In genomic region chr17:24164566-24165259, GRCm38 (mm10) we compare ENCODE assay signal across 12 mouse cellular contexts. TPM values are rescaled to one million over a fixed set of nuclear protein-coding genes. Genes with fewer than 3 reads are reported as not detected.
DNase-seq lines count a peak whose midpoint lies in the region; ATAC-seq and TF ChIP-seq lines count a peak whose summit lies in the region.
"Had no signal": no experiment of that assay in that cellular context is flagged by ENCODE, and none has a peak within 500 bp of the region (broad histone marks: within the 10 kb centered on the region; RNA-seq: fewer than 3 reads in every experiment).

No protein-coding gene starts in this region.

- DNase-seq in hindbrain, postnatal 0 days (ENCODE audit: low spot score): no peak
- DNase-seq in hindbrain, embryonic 11.5 days (ENCODE audit: low spot score): no peak
- no peak for DNase-seq in ES-E14 (ENCODE audit: low read depth, low spot score)
- peak; percentile 46 for DNase-seq in lung, postnatal 0 days (ENCODE audit: low spot score)
- no peak for DNase-seq in cerebellum, postnatal 4 days (ENCODE audit: low spot score in 2 of 2)
- no peak for DNase-seq in gastrocnemius, adult 18-20 months (ENCODE audit: low spot score)
- DNase-seq: adrenal gland, adult 2 months; cerebellum, postnatal 25 days; heart, postnatal 10 days had no signal

- no peak overlapping the region for H3K4me2 ChIP-seq in hindbrain, postnatal 0 days (ENCODE audit: low read depth, low read length)
- no peak overlapping the region for H3K4me2 ChIP-seq in hindbrain, embryonic 11.5 days (replicated peaks; ENCODE audit: low read depth, low read length)
- no peak overlapping the region for H3K4me2 ChIP-seq in lung, postnatal 0 days (replicated peaks; ENCODE audit: low read depth, low read length)
- H3K4me2 ChIP-seq: midbrain, embryonic 15.5 days had no signal

- in situ Hi-C loops in ES-E14 (cut with MboI; ENCODE audit: low sequenced_read_pairs in 2 of 2, unreplicated experiment in 2 of 2): no loop called here

- no peak overlapping the region for H3K9ac ChIP-seq in hindbrain, postnatal 0 days (replicated peaks; ENCODE audit: low read length)
- H3K9ac ChIP-seq in hindbrain, embryonic 11.5 days (ENCODE audit: low read depth, low read length): no peak overlapping the region
- no peak overlapping the region; the same call in 1 of the 2 replicates for H3K9ac ChIP-seq in ES-E14 (ENCODE audit: insufficient read depth, low read depth, low read length, poor library complexity, severe bottlenecking)
- no peak overlapping the region for H3K9ac ChIP-seq in lung, postnatal 0 days (replicated peaks; ENCODE audit: low read depth)
- H3K9ac ChIP-seq: midbrain, embryonic 15.5 days had no signal

- ATAC-seq in hindbrain, postnatal 0 days: no peak
- no peak for ATAC-seq in hindbrain, embryonic 11.5 days (ENCODE audit: low FRiP score)
- peak; percentile 10 for ATAC-seq in granulocyte monocyte progenitor cell, adult 5-6 weeks (replicated peaks; ENCODE audit: poor library complexity, severe bottlenecking)
- no peak for ATAC-seq in lung, postnatal 0 days
- no peak for ATAC-seq in inflammation-experienced regulatory T-cells, adult 6 months

- TF ChIP-seq CTCF in hindbrain, postnatal 0 days (IDR thresholded peaks at IDR 0.05; ENCODE audit: low read depth): peak; percentile 35; the same call in 1 of the 2 replicates
- peak; percentile 31 for TF ChIP-seq CTCF in lung, postnatal 0 days (IDR thresholded peaks at IDR 0.05)

- H3K4me3 ChIP-seq in hindbrain, postnatal 0 days (ENCODE audit: low read length): no peak overlapping the region
- no peak overlapping the region for H3K4me3 ChIP-seq in hindbrain, embryonic 11.5 days (ENCODE audit: low read depth, low read length)
- H3K4me3 ChIP-seq in ES-E14 (ENCODE audit: insufficient read depth in 1 of 2, low read depth in 1 of 2, low read length in 2 of 2, poor library complexity in 1 of 2, severe bottlenecking in 1 of 2): peak overlapping the region in 1 of 2 experiments; percentile 9; a peak in 1 of 4 replicates
- no peak overlapping the region for H3K4me3 ChIP-seq in lung, postnatal 0 days (ENCODE audit: low read depth, low read length)
- H3K4me3 ChIP-seq: midbrain, embryonic 15.5 days had no signal

- WGBS in hindbrain, postnatal 0 days: 85% methylated on average over 11 of the region's 11 CpGs
- WGBS in hindbrain, embryonic 11.5 days: 89% methylated on average over 10 of the region's 11 CpGs
- WGBS in lung, postnatal 0 days: 77% methylated on average over 9 of the region's 11 CpGs

- TF ChIP-seq EP300 in lung, postnatal 0 days (IDR thresholded peaks at IDR 0.05): no peak

- H3K36me3 ChIP-seq in hindbrain, postnatal 0 days (ENCODE audit: insufficient read depth, low read length): peaks cover 3% of the 10 kb centered on the region; the same call in 1 of the 2 replicates
- no peaks in the 10 kb centered on the region for H3K36me3 ChIP-seq in hindbrain, embryonic 11.5 days (ENCODE audit: control insufficient read depth, insufficient read depth, low read length)
- peaks cover 20% of the 10 kb centered on the region for H3K36me3 ChIP-seq in ES-E14 (ENCODE audit: control insufficient read depth, insufficient read depth, low read length, poor library complexity, severe bottlenecking)
- H3K36me3 ChIP-seq in lung, postnatal 0 days (ENCODE audit: insufficient read depth, low read length): no peaks in the 10 kb centered on the region

- no peak overlapping the region for H3K27ac ChIP-seq in hindbrain, postnatal 0 days
- no peak overlapping the region for H3K27ac ChIP-seq in hindbrain, embryonic 11.5 days (ENCODE audit: low read depth, low read length)
- peak overlapping the region; percentile 2; the same call in 1 of the 2 replicates for H3K27ac ChIP-seq in ES-E14 (ENCODE audit: insufficient read depth, low read depth, low read length, poor library complexity, severe bottlenecking)
- no peak overlapping the region for H3K27ac ChIP-seq in lung, postnatal 0 days (ENCODE audit: low read length)
- H3K27ac ChIP-seq: midbrain, embryonic 15.5 days had no signal

- peaks cover 14% of the 10 kb centered on the region for H3K4me1 ChIP-seq in hindbrain, postnatal 0 days (ENCODE audit: insufficient read depth, low read length)
- H3K4me1 ChIP-seq in hindbrain, embryonic 11.5 days (replicated peaks; ENCODE audit: control insufficient read depth, insufficient read depth, low read length): peaks cover 11% of the 10 kb centered on the region
- H3K4me1 ChIP-seq in ES-E14 (ENCODE audit: control insufficient read depth in 2 of 2, insufficient read depth in 2 of 2, low read length in 2 of 2, poor library complexity in 1 of 2): peaks cover 4 to 15% of the 10 kb centered on the region in 2 experiments; a peak in 2 of 4 replicates
- peaks cover 17% of the 10 kb centered on the region; the same call in 1 of the 2 replicates for H3K4me1 ChIP-seq in lung, postnatal 0 days (ENCODE audit: insufficient read depth, low read depth, low read length)

- H3K9me3 ChIP-seq in hindbrain, postnatal 0 days (ENCODE audit: low read length): no peaks in the 10 kb centered on the region
- H3K9me3 ChIP-seq in hindbrain, embryonic 11.5 days (ENCODE audit: control insufficient read depth, low read length): no peaks in the 10 kb centered on the region
- H3K9me3 ChIP-seq in ES-E14 (ENCODE audit: control insufficient read depth, insufficient read depth, low read depth, low read length): no peaks in the 10 kb centered on the region
- H3K9me3 ChIP-seq in lung, postnatal 0 days (ENCODE audit: low read length): no peaks in the 10 kb centered on the region
- H3K9me3 ChIP-seq: midbrain, embryonic 15.5 days had no signal

- no peaks in the 10 kb centered on the region for H3K27me3 ChIP-seq in hindbrain, postnatal 0 days (ENCODE audit: insufficient read depth, low read length)
- no peaks in the 10 kb centered on the region for H3K27me3 ChIP-seq in hindbrain, embryonic 11.5 days (ENCODE audit: control insufficient read depth, insufficient read depth, low read length)
- H3K27me3 ChIP-seq in lung, postnatal 0 days (replicated peaks; ENCODE audit: insufficient read depth, low read length): no peaks in the 10 kb centered on the region
- H3K27me3 ChIP-seq: midbrain, embryonic 15.5 days had no signal

RNA-seq across cellular contexts. Expression of gene Amdhd2, which starts 1.1 kb away (rescaled TPM):
- 42.0 and 53.0 TPM in 2 replicates for total RNA-seq in hindbrain, postnatal 0 days (2014; rRNA removed)
- 38.4 and 40.0 TPM in 2 replicates for polyA plus RNA-seq in hindbrain, postnatal 0 days (2015; fragmentation: Nextera tagmentation; extraction: Ambion mirVana)
- 31.1 and 33.1 TPM in 2 replicates for polyA plus RNA-seq in hindbrain, embryonic 11.5 days (2014; fragmentation: Nextera tagmentation; extraction: Ambion mirVana)
- total RNA-seq in ES-E14 (2012; rRNA removed): 28.5 and 35.3 TPM in 2 replicates
- 60.4 and 63.2 TPM in 2 replicates for total RNA-seq in granulocyte monocyte progenitor cell, adult 5-6 weeks (2014; fragmentation: Nextera tagmentation)
- 54.4 and 66.4 TPM in 2 replicates for total RNA-seq in granulocyte monocyte progenitor cell, adult 5-6 weeks (2017)
- 44.1 and 44.2 TPM in 2 replicates for polyA plus RNA-seq in lung, postnatal 0 days (2015; fragmentation: Nextera tagmentation; extraction: Ambion mirVana)
- polyA plus RNA-seq in inflammation-experienced regulatory T-cells, adult 6 months (2017; shearing (Covaris generic)): 10 to 100 TPM; 21.6 to 30.0 (median 29.7) TPM
- total RNA-seq in gastrocnemius, adult 18-20 months (2021): 1 to 10 TPM; 9.1 to 9.2 TPM

RNA-seq across cellular contexts. Expression of gene Atp6v0c, which starts 4.8 kb away (rescaled TPM):
- 780 and 854 TPM in 2 replicates for total RNA-seq in hindbrain, postnatal 0 days (2014; rRNA removed)
- polyA plus RNA-seq in hindbrain, postnatal 0 days (2015; fragmentation: Nextera tagmentation; extraction: Ambion mirVana): 2,172 and 2,275 TPM in 2 replicates
- polyA plus RNA-seq in hindbrain, embryonic 11.5 days (2014; fragmentation: Nextera tagmentation; extraction: Ambion mirVana): 499 and 514 TPM in 2 replicates
- 129 and 159 TPM in 2 replicates for total RNA-seq in ES-E14 (2012; rRNA removed)
- 422 and 477 TPM in 2 replicates for total RNA-seq in granulocyte monocyte progenitor cell, adult 5-6 weeks (2014; fragmentation: Nextera tagmentation)
- total RNA-seq in granulocyte monocyte progenitor cell, adult 5-6 weeks (2017): 134 and 143 TPM in 2 replicates
- polyA plus RNA-seq in lung, postnatal 0 days (2015; fragmentation: Nextera tagmentation; extraction: Ambion mirVana): 566 and 620 TPM in 2 replicates
- 100 to 1,000 TPM; 164 to 208 (median 177) TPM for polyA plus RNA-seq in inflammation-experienced regulatory T-cells, adult 6 months (2017; shearing (Covaris generic))
- total RNA-seq in gastrocnemius, adult 18-20 months (2021): 100 to 1,000 TPM; 151 to 164 TPM

RNA-seq across cellular contexts. Expression of gene Pdpk1, which starts 14.0 kb away (rescaled TPM):
- 49.2 and 54.1 TPM in 2 replicates for total RNA-seq in hindbrain, postnatal 0 days (2014; rRNA removed)
- polyA plus RNA-seq in hindbrain, postnatal 0 days (2015; fragmentation: Nextera tagmentation; extraction: Ambion mirVana): 51.4 and 56.3 TPM in 2 replicates
- polyA plus RNA-seq in hindbrain, embryonic 11.5 days (2014; fragmentation: Nextera tagmentation; extraction: Ambion mirVana): 46.5 and 61.7 TPM in 2 replicates
- total RNA-seq in ES-E14 (2012; rRNA removed): 25.6 and 26.7 TPM in 2 replicates
- 32.4 and 33.0 TPM in 2 replicates for total RNA-seq in granulocyte monocyte progenitor cell, adult 5-6 weeks (2014; fragmentation: Nextera tagmentation)
- 34.7 and 39.4 TPM in 2 replicates for total RNA-seq in granulocyte monocyte progenitor cell, adult 5-6 weeks (2017)
- polyA plus RNA-seq in lung, postnatal 0 days (2015; fragmentation: Nextera tagmentation; extraction: Ambion mirVana): 26.4 and 32.3 TPM in 2 replicates
- polyA plus RNA-seq in inflammation-experienced regulatory T-cells, adult 6 months (2017; shearing (Covaris generic)): 10 to 100 TPM; 34.1 to 47.4 (median 39.7) TPM
- 10 to 100 TPM; 31.2 to 40.1 TPM for total RNA-seq in gastrocnemius, adult 18-20 months (2021)

RNA-seq across cellular contexts. Expression of gene Tbc1d24, which starts 40.6 kb away (rescaled TPM):
- total RNA-seq in hindbrain, postnatal 0 days (2014; rRNA removed): 145 and 151 TPM in 2 replicates
- polyA plus RNA-seq in hindbrain, postnatal 0 days (2015; fragmentation: Nextera tagmentation; extraction: Ambion mirVana): 21.1 and 22.8 TPM in 2 replicates
- 6.2 and 6.3 TPM in 2 replicates for polyA plus RNA-seq in hindbrain, embryonic 11.5 days (2014; fragmentation: Nextera tagmentation; extraction: Ambion mirVana)
- 14.1 and 20.4 TPM in 2 replicates for total RNA-seq in ES-E14 (2012; rRNA removed)
- 12.4 and 27.9 TPM in 2 replicates for total RNA-seq in granulocyte monocyte progenitor cell, adult 5-6 weeks (2014; fragmentation: Nextera tagmentation)
- total RNA-seq in granulocyte monocyte progenitor cell, adult 5-6 weeks (2017): 4.8 and 6.4 TPM in 2 replicates
- 1.8 and 1.9 TPM in 2 replicates for polyA plus RNA-seq in lung, postnatal 0 days (2015; fragmentation: Nextera tagmentation; extraction: Ambion mirVana)
- polyA plus RNA-seq in inflammation-experienced regulatory T-cells, adult 6 months (2017; shearing (Covaris generic)): 1 to 10 TPM in 2 of 3 experiments, under 1 TPM in 1; 0.66 to 1.4 (median 1.0) TPM
- 1 to 10 TPM; 4.2 to 5.5 TPM for total RNA-seq in gastrocnemius, adult 18-20 months (2021)

RNA-seq across cellular contexts. Expression of gene Ntn3, which starts 44.6 kb away (rescaled TPM):
- total RNA-seq in hindbrain, postnatal 0 days (2014; rRNA removed): 26.9 and 32.5 TPM in 2 replicates
- 4.1 and 4.3 TPM in 2 replicates for polyA plus RNA-seq in hindbrain, postnatal 0 days (2015; fragmentation: Nextera tagmentation; extraction: Ambion mirVana)
- 4.4 and 5.0 TPM in 2 replicates for polyA plus RNA-seq in hindbrain, embryonic 11.5 days (2014; fragmentation: Nextera tagmentation; extraction: Ambion mirVana)
- total RNA-seq in ES-E14 (2012; rRNA removed): 2.7 and 4.1 TPM in 2 replicates
- 0.11 TPM in 1 of 2 replicates, not detected in the other for total RNA-seq in granulocyte monocyte progenitor cell, adult 5-6 weeks (2014; fragmentation: Nextera tagmentation)
- total RNA-seq in granulocyte monocyte progenitor cell, adult 5-6 weeks (2017): 0.04 TPM in 1 of 2 replicates, not detected in the other
- polyA plus RNA-seq in lung, postnatal 0 days (2015; fragmentation: Nextera tagmentation; extraction: Ambion mirVana): 2.3 and 2.5 TPM in 2 replicates
- not detected for polyA plus RNA-seq in inflammation-experienced regulatory T-cells, adult 6 months (2017; shearing (Covaris generic))
- total RNA-seq in gastrocnemius, adult 18-20 months (2021): under 1 TPM; 0.21 to 0.31 TPM
